Mouse (Mus musculus): ENCODE measurements around the gene Car1. TPM values are rescaled to one million over a fixed set of nuclear protein-coding genes. Genes with fewer than 3 reads are reported as not detected.

Car1 gene
- 0.20 TPM in 2 replicates for polyA plus RNA-seq (2014; fragmentation: Nextera tagmentation; extraction: Ambion mirVana)

- Histone ChIP-seq H3K4me2 (ENCODE audit: low read depth) (no peak within 1 kb of the TSS), H3K27ac (ENCODE audit: low read depth, low read length) (no peak within 1 kb of the TSS), H3K36me3 (ENCODE audit: control insufficient read depth, insufficient read depth, low read length) (no peaks in the 10 kb centered on the region), H3K9ac (ENCODE audit: low read length) (no peak within 1 kb of the TSS), H3K9me3 (ENCODE audit: control insufficient read depth, low read length) (no peaks in the 10 kb centered on the region), H3K4me3 (ENCODE audit: low read depth, low read length) (no peak within 1 kb of the TSS), H3K4me1 (ENCODE audit: control insufficient read depth, insufficient read depth, low read length) (no peaks in the 10 kb centered on the region), H3K27me3 (ENCODE audit: control insufficient read depth, insufficient read depth, low read length) (no peaks in the 10 kb centered on the region)
- no peak for ATAC-seq (ENCODE audit: insufficient read depth, low FRiP score, low TSS enrichment)
- 95% methylated on average over 1 of the region's 1 CpGs for WGBS
- no peak for DNase-seq (ENCODE audit: low spot score)
Measured at GRCm38 (mm10) chr3:14808211-14808610, at the start of gene Car1. Gene Car1 (minus strand): TSS chr3:14808368.

- Histone ChIP-seq H3K9ac (ENCODE audit: low read length) (no peak overlapping the region), H3K4me3 (ENCODE audit: low read depth, low read length) (no peak overlapping the region), H3K4me1 (ENCODE audit: control insufficient read depth, insufficient read depth, low read length) (no peaks in the 10 kb centered on the region), H3K27ac (ENCODE audit: low read depth, low read length) (no peak overlapping the region), H3K36me3 (ENCODE audit: control insufficient read depth, insufficient read depth, low read length) (no peaks in the 10 kb centered on the region), H3K4me2 (ENCODE audit: low read depth) (no peak overlapping the region), H3K9me3 (ENCODE audit: control insufficient read depth, low read length) (no peaks in the 10 kb centered on the region), H3K27me3 (ENCODE audit: control insufficient read depth, insufficient read depth, low read length) (no peaks in the 10 kb centered on the region)
- DNase-seq (ENCODE audit: low spot score) (no peak), ATAC-seq (ENCODE audit: insufficient read depth, low FRiP score, low TSS enrichment) (no peak)
- WGBS: 84% methylated on average over 3 of the region's 3 CpGs
Measured at GRCm38 (mm10) chr3:14857874-14858273, 49.7 kb upstream of the Car1 start.

GRCm38 (mm10) chr3:14854446-14854845, 46.3 kb upstream of the Car1 start:
- H3K9me3 ChIP-seq (ENCODE audit: control insufficient read depth, low read length): no peaks in the 10 kb centered on the region
- ATAC-seq (ENCODE audit: insufficient read depth, low FRiP score, low TSS enrichment) (no peak), DNase-seq (ENCODE audit: low spot score) (no peak)
- no peak overlapping the region for H3K4me2 ChIP-seq (ENCODE audit: low read depth)
- 73% methylated on average over 1 of the region's 1 CpGs for WGBS
- no peaks in the 10 kb centered on the region for H3K4me1 ChIP-seq (ENCODE audit: control insufficient read depth, insufficient read depth, low read length)
- no peaks in the 10 kb centered on the region for H3K27me3 ChIP-seq (ENCODE audit: control insufficient read depth, insufficient read depth, low read length)
- H3K27ac ChIP-seq (ENCODE audit: low read depth, low read length): no peak overlapping the region
- no peak overlapping the region for H3K9ac ChIP-seq (ENCODE audit: low read length)
- H3K36me3 ChIP-seq (ENCODE audit: control insufficient read depth, insufficient read depth, low read length): no peaks in the 10 kb centered on the region
- no peak overlapping the region for H3K4me3 ChIP-seq (ENCODE audit: low read depth, low read length)

- H3K4me3 ChIP-seq (ENCODE audit: low read depth, low read length): no peak overlapping the region
- no peak overlapping the region for H3K4me2 ChIP-seq (ENCODE audit: low read depth)
- H3K4me1 ChIP-seq (ENCODE audit: control insufficient read depth, insufficient read depth, low read length): no peaks in the 10 kb centered on the region
- H3K27me3 ChIP-seq (ENCODE audit: control insufficient read depth, insufficient read depth, low read length): no peaks in the 10 kb centered on the region
- ATAC-seq (ENCODE audit: insufficient read depth, low FRiP score, low TSS enrichment) (no peak), DNase-seq (ENCODE audit: low spot score) (no peak)
- WGBS: 75% methylated on average over 5 of the region's 5 CpGs
- H3K36me3 ChIP-seq (ENCODE audit: control insufficient read depth, insufficient read depth, low read length): no peaks in the 10 kb centered on the region
- H3K27ac ChIP-seq (ENCODE audit: low read depth, low read length): no peak overlapping the region
- H3K9ac ChIP-seq (ENCODE audit: low read length): no peak overlapping the region
- H3K9me3 ChIP-seq (ENCODE audit: control insufficient read depth, low read length): no peaks in the 10 kb centered on the region
Measured at GRCm38 (mm10) chr3:14853966-14854365, 45.8 kb upstream of the Car1 start.

GRCm38 (mm10) chr3:14848587-14849254, 40.6 kb upstream of the Car1 start:
- 90% methylated on average over 2 of the region's 2 CpGs for WGBS
- Histone ChIP-seq H3K9me3 (ENCODE audit: control insufficient read depth, low read length) (no peaks in the 10 kb centered on the region), H3K9ac (ENCODE audit: low read length) (no peak overlapping the region), H3K4me2 (ENCODE audit: low read depth) (no peak overlapping the region), H3K4me1 (ENCODE audit: control insufficient read depth, insufficient read depth, low read length) (no peaks in the 10 kb centered on the region), H3K36me3 (ENCODE audit: control insufficient read depth, insufficient read depth, low read length) (no peaks in the 10 kb centered on the region), H3K27me3 (ENCODE audit: control insufficient read depth, insufficient read depth, low read length) (no peaks in the 10 kb centered on the region), H3K27ac (ENCODE audit: low read depth, low read length) (no peak overlapping the region), H3K4me3 (ENCODE audit: low read depth, low read length) (no peak overlapping the region)
- ATAC-seq (ENCODE audit: insufficient read depth, low FRiP score, low TSS enrichment) (no peak), DNase-seq (ENCODE audit: low spot score) (no peak)

GRCm38 (mm10) chr3:14839466-14840118, 31.4 kb upstream of the Car1 start:
- WGBS: 77% methylated on average over 3 of the region's 3 CpGs
- DNase-seq (ENCODE audit: low spot score): no peak
- ATAC-seq (ENCODE audit: insufficient read depth, low FRiP score, low TSS enrichment): no peak

GRCm38 (mm10) chr3:14838936-14839335, 30.8 kb upstream of the Car1 start:
- 94% methylated on average over 1 of the region's 1 CpGs for WGBS
- H3K4me1 ChIP-seq (ENCODE audit: control insufficient read depth, insufficient read depth, low read length): no peaks in the 10 kb centered on the region

More at GRCm38 (mm10) chr3:14839466-14840118, 31.4 kb upstream of the Car1 start:
- H3K27ac ChIP-seq (ENCODE audit: low read depth, low read length): no peak overlapping the region
- H3K4me2 ChIP-seq (ENCODE audit: low read depth): no peak overlapping the region
- no peaks in the 10 kb centered on the region for H3K4me1 ChIP-seq (ENCODE audit: control insufficient read depth, insufficient read depth, low read length)
- no peak overlapping the region for H3K4me3 ChIP-seq (ENCODE audit: low read depth, low read length)
- no peaks in the 10 kb centered on the region for H3K27me3 ChIP-seq (ENCODE audit: control insufficient read depth, insufficient read depth, low read length)
- H3K9ac ChIP-seq (ENCODE audit: low read length): no peak overlapping the region
- no peaks in the 10 kb centered on the region for H3K9me3 ChIP-seq (ENCODE audit: control insufficient read depth, low read length)
- H3K36me3 ChIP-seq (ENCODE audit: control insufficient read depth, insufficient read depth, low read length): no peaks in the 10 kb centered on the region

GRCm38 (mm10) chr3:14832766-14833165, 24.6 kb upstream of the Car1 start:
- Histone ChIP-seq H3K4me1 (ENCODE audit: control insufficient read depth, insufficient read depth, low read length) (no peaks in the 10 kb centered on the region), H3K36me3 (ENCODE audit: control insufficient read depth, insufficient read depth, low read length) (no peaks in the 10 kb centered on the region), H3K9ac (ENCODE audit: low read length) (no peak overlapping the region), H3K4me3 (ENCODE audit: low read depth, low read length) (no peak overlapping the region), H3K9me3 (ENCODE audit: control insufficient read depth, low read length) (no peaks in the 10 kb centered on the region), H3K4me2 (ENCODE audit: low read depth) (no peak overlapping the region), H3K27ac (ENCODE audit: low read depth, low read length) (no peak overlapping the region), H3K27me3 (ENCODE audit: control insufficient read depth, insufficient read depth, low read length) (no peaks in the 10 kb centered on the region)
- ATAC-seq (ENCODE audit: insufficient read depth, low FRiP score, low TSS enrichment) (no peak), DNase-seq (ENCODE audit: low spot score) (no peak)

More at GRCm38 (mm10) chr3:14838936-14839335, 30.8 kb upstream of the Car1 start:
- Histone ChIP-seq H3K9ac (ENCODE audit: low read length) (no peak overlapping the region), H3K9me3 (ENCODE audit: control insufficient read depth, low read length) (no peaks in the 10 kb centered on the region), H3K4me3 (ENCODE audit: low read depth, low read length) (no peak overlapping the region), H3K27ac (ENCODE audit: low read depth, low read length) (no peak overlapping the region), H3K36me3 (ENCODE audit: control insufficient read depth, insufficient read depth, low read length) (no peaks in the 10 kb centered on the region), H3K27me3 (ENCODE audit: control insufficient read depth, insufficient read depth, low read length) (no peaks in the 10 kb centered on the region), H3K4me2 (ENCODE audit: low read depth) (no peak overlapping the region)
- no peak for ATAC-seq (ENCODE audit: insufficient read depth, low FRiP score, low TSS enrichment)
- no peak for DNase-seq (ENCODE audit: low spot score)

GRCm38 (mm10) chr3:14831219-14831835, 23.2 kb upstream of the Car1 start:
- Histone ChIP-seq H3K27ac (ENCODE audit: low read depth, low read length) (no peak overlapping the region), H3K9ac (ENCODE audit: low read length) (no peak overlapping the region), H3K36me3 (ENCODE audit: control insufficient read depth, insufficient read depth, low read length) (no peaks in the 10 kb centered on the region), H3K4me1 (ENCODE audit: control insufficient read depth, insufficient read depth, low read length) (no peaks in the 10 kb centered on the region), H3K4me2 (ENCODE audit: low read depth) (no peak overlapping the region), H3K9me3 (ENCODE audit: control insufficient read depth, low read length) (no peaks in the 10 kb centered on the region), H3K27me3 (ENCODE audit: control insufficient read depth, insufficient read depth, low read length) (no peaks in the 10 kb centered on the region), H3K4me3 (ENCODE audit: low read depth, low read length) (no peak overlapping the region)
- DNase-seq (ENCODE audit: low spot score): no peak
- no peak for ATAC-seq (ENCODE audit: insufficient read depth, low FRiP score, low TSS enrichment)
- 88% methylated on average over 5 of the region's 5 CpGs for WGBS

Measured in neural tube, embryonic 11.5 days (tissue).